In the genomic region with DNA sequence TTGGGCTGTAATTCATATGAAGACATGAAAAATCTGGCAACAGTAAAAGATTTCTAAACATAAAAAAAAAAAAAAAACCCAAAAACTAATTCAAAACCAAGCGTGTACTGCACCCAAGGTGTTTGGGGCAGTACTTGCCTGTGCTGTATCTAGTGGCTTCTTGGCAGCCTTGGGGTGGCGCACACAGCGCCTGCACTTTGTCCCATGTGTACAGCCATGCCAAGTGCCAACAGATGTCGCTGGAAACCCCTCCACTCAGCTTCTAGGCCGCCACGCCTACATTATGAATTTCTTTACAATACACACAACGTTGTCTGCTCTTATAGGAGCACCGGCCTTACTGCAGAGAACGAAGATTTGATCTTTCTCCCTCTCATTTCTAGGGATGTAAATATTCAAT, we compare ENCODE assay signal across 15 mouse cellular contexts.
"Had no signal": no experiment of that assay in that cellular context is flagged by ENCODE, and none has a peak within 500 bp of the region (broad histone marks: within the 10 kb centered on the region; RNA-seq: fewer than 3 reads in every experiment).

No protein-coding gene starts in this region.

- H3K4me3 ChIP-seq: limb, embryonic 12.5 days; liver, embryonic 13.5 days; lung, embryonic 15.5 days; megakaryocyte, embryonic 14.5 days; neural tube, embryonic 12.5 days had no signal

- H3K27me3 ChIP-seq: limb, embryonic 12.5 days; liver, embryonic 13.5 days; lung, embryonic 15.5 days; megakaryocyte, embryonic 14.5 days; neural tube, embryonic 12.5 days had no signal

- H3K36me3 ChIP-seq: limb, embryonic 12.5 days; liver, embryonic 13.5 days; lung, embryonic 15.5 days; neural tube, embryonic 12.5 days had no signal

- ATAC-seq: liver, postnatal 0 days had no signal

- H3K9ac ChIP-seq: limb, embryonic 12.5 days; liver, embryonic 13.5 days; liver, postnatal 0 days; lung, embryonic 15.5 days; neural tube, embryonic 12.5 days had no signal

- H3K9me3 ChIP-seq: limb, embryonic 12.5 days; liver, embryonic 13.5 days; lung, embryonic 15.5 days; neural tube, embryonic 12.5 days had no signal

- H3K4me1 ChIP-seq: lung, embryonic 15.5 days; neural tube, embryonic 12.5 days had no signal

- H3K27ac ChIP-seq: limb, embryonic 12.5 days; liver, embryonic 13.5 days; lung, embryonic 15.5 days; macrophage; neural tube, embryonic 12.5 days; stomach, postnatal 0 days had no signal

- DNase-seq: kidney, adult 18-20 months; kidney, postnatal 10 days; kidney, postnatal 4 days; liver; liver, embryonic 13.5 days; liver, postnatal 0 days; lung, postnatal 14 days; thymus, adult 18-20 months; thymus, postnatal 14 days had no signal

- H3K4me2 ChIP-seq: limb, embryonic 12.5 days; liver, embryonic 13.5 days; lung, embryonic 15.5 days; neural tube, embryonic 12.5 days had no signal
